9 mouse cellular contexts compared by ENCODE assay signal in genomic region chr9:41612452-41612795, GRCm38 (mm10).
A peak's percentile ranks its signal among the peaks of the same experiment; 100 is the strongest.
DNase-seq lines count a peak whose midpoint lies in the region; ATAC-seq lines count a peak whose summit lies in the region.
"Had no signal": no experiment of that assay in that cellular context is flagged by ENCODE, and none has a peak within 500 bp of the region (broad histone marks: within the 10 kb centered on the region; RNA-seq: fewer than 3 reads in every experiment).

No protein-coding gene starts in this region.

- H3K27me3 ChIP-seq in neural tube, embryonic 11.5 days (ENCODE audit: control insufficient read depth, insufficient read depth, low read length), result 0 out of 2 replicates have a peak, but pooled peaks cover 3% of the 10 kb centered on the region
- H3K27me3 ChIP-seq in limb, embryonic 13.5 days, result no peaks in the 10 kb centered on the region

- WGBS in neural tube, embryonic 11.5 days, result 15% methylated on average over 7 of the region's 7 CpGs
- 3% methylated on average over 7 of the region's 7 CpGs for WGBS in limb, embryonic 13.5 days

- ATAC-seq in neural tube, embryonic 11.5 days (ENCODE audit: insufficient read depth, low FRiP score, low TSS enrichment), result no peak; the same call in none of the 2 replicates
- no peak for ATAC-seq in limb, embryonic 13.5 days (ENCODE audit: low FRiP score, low read depth)
- no peak for ATAC-seq in megakaryocyte-erythroid progenitor cell, adult 5-6 weeks (replicated peaks; ENCODE audit: low FRiP score, low TSS enrichment, poor library complexity, severe bottlenecking)

- DNase-seq in frontal cortex, adult 2 months (ENCODE audit: extremely low spot score in 1 of 2, low spot score in 1 of 2), result peak; percentile 33 to 70
- no peak for DNase-seq in frontal cortex, postnatal 25 days (ENCODE audit: low spot score in 2 of 2)
- peak; percentile 32 for DNase-seq in neural tube, embryonic 11.5 days (ENCODE audit: low spot score)
- no peak for DNase-seq in neural tube, embryonic 10.5 days (ENCODE audit: extremely low spot score, low spot score)
- DNase-seq in yolk sac, embryonic 10.5 days (ENCODE audit: low spot score), result peak; percentile 11
- DNase-seq in cerebellum, adult 18-20 months, result no peak

- H3K4me3 ChIP-seq in neural tube, embryonic 11.5 days (ENCODE audit: low read depth, low read length), result no peak overlapping the region
- H3K4me3 ChIP-seq in limb, embryonic 13.5 days, result peak overlapping the region; percentile 16; the same call in 1 of the 2 replicates
- H3K4me3 ChIP-seq: erythroblast, embryonic 14.5 days had no signal

- H3K4me2 ChIP-seq in neural tube, embryonic 11.5 days (ENCODE audit: low read depth), result peak overlapping the region; percentile 21
- H3K4me2 ChIP-seq in limb, embryonic 13.5 days (replicated peaks), result peak overlapping the region; percentile 57

- no peaks in the 10 kb centered on the region for H3K9me3 ChIP-seq in neural tube, embryonic 11.5 days (ENCODE audit: control insufficient read depth, low read length)
- no peaks in the 10 kb centered on the region for H3K9me3 ChIP-seq in limb, embryonic 13.5 days

- no peaks in the 10 kb centered on the region for H3K36me3 ChIP-seq in neural tube, embryonic 11.5 days (ENCODE audit: control insufficient read depth, insufficient read depth, low read length)
- H3K36me3 ChIP-seq in limb, embryonic 13.5 days, result no peaks in the 10 kb centered on the region

- no peak overlapping the region for H3K9ac ChIP-seq in neural tube, embryonic 11.5 days (ENCODE audit: low read length)
- peak overlapping the region; percentile 51; the same call in 1 of the 2 replicates for H3K9ac ChIP-seq in limb, embryonic 13.5 days

- H3K4me1 ChIP-seq in neural tube, embryonic 11.5 days (ENCODE audit: control insufficient read depth, insufficient read depth, low read length), result peaks cover 31% of the 10 kb centered on the region
- peaks cover 60% of the 10 kb centered on the region for H3K4me1 ChIP-seq in limb, embryonic 13.5 days

- peak overlapping the region; percentile 79 for H3K27ac ChIP-seq in neural tube, embryonic 11.5 days (ENCODE audit: low read depth, low read length)
- peak overlapping the region; percentile 92 for H3K27ac ChIP-seq in limb, embryonic 13.5 days

Comparison
In these comparisons a context has a peak if more than half of its experiments do, and no peak if none do; other contexts are left out.
1. DNase-seq: peak in frontal cortex, adult 2 months (2 of 2), neural tube, embryonic 11.5 days (single experiment) and yolk sac, embryonic 10.5 days (single experiment); none in frontal cortex, postnatal 25 days (0 of 2), neural tube, embryonic 10.5 days (single experiment) and cerebellum, adult 18-20 months (0 of 2).